Mouse (Mus musculus): ENCODE results near the gene Vmn1r184.
"Not testable (repeated sequence)": the region's sequence is repeated elsewhere in the genome, so short reads cannot be mapped to it uniquely, and the experiment has no call there.

The Vmn1r184 gene

GRCm38 (mm10) chr7:26260034-26260433 lies at the start of gene Vmn1r184:
TSS of gene Vmn1r184 (plus strand) at chr7:26260334.
- DNase-seq (ENCODE audit: extremely low read depth, low read depth, low spot score): not testable (repeated sequence)

- not testable (repeated sequence) for DNase-seq (ENCODE audit: extremely low read depth, low read depth, low spot score)
Measured at GRCm38 (mm10) chr7:26303429-26304166, 43.5 kb downstream of the Vmn1r184 start.

- not testable (repeated sequence) for DNase-seq (ENCODE audit: extremely low read depth, low read depth, low spot score)
Measured at GRCm38 (mm10) chr7:26306926-26307325, 46.8 kb downstream of the Vmn1r184 start, which contains the start of gene Cyp2a4. TSS of gene Cyp2a4 (plus strand) at chr7:26307169.

GRCm38 (mm10) chr7:26311786-26312185 lies 51.7 kb downstream of the Vmn1r184 start:
- not testable (repeated sequence) for DNase-seq (ENCODE audit: extremely low read depth, low read depth, low spot score)

GRCm38 (mm10) chr7:26315194-26315593 lies 55.1 kb downstream of the Vmn1r184 start:
- not testable (repeated sequence) for DNase-seq (ENCODE audit: extremely low read depth, low read depth, low spot score)

GRCm38 (mm10) chr7:26315809-26316208 lies 55.7 kb downstream of the Vmn1r184 start:
- DNase-seq (ENCODE audit: extremely low read depth, low read depth, low spot score): not testable (repeated sequence)

Measured in fat pad, adult 2 months (tissue).